In the genomic region with DNA sequence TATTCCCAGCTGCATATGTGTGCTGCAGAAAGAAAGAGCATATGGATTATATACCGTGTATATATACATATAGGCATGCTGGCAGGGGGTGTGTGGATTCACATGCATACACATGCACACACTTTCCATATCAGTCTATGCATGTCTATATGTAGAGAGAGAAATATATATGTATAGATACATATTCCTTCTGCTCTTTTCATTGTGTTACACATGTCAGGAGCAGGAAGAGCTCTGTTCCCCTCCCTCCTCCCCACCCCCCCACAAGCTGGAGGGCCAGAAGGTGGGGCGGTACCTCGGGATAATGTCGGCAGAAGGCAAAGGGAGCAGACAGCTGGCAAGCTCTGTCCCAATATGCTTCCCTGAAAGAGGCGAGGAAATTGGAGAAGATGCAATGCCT, we compare ENCODE assay signal across 11 mouse cellular contexts.
A peak's percentile ranks its signal among the peaks of the same experiment; 100 is the strongest.
DNase-seq lines count a peak whose midpoint lies in the region; ATAC-seq lines count a peak whose summit lies in the region.
"Had no signal": no experiment of that assay in that cellular context is flagged by ENCODE, and none has a peak within 500 bp of the region (broad histone marks: within the 10 kb centered on the region; RNA-seq: fewer than 3 reads in every experiment).

No protein-coding gene starts in this region.

- peak; percentile 15 for DNase-seq in hindbrain, embryonic 10.5 days (ENCODE audit: low spot score)
- peak; percentile 93 to 95 for DNase-seq in cerebellum, postnatal 25 days
- peak; percentile 84 for DNase-seq in layer of hippocampus, adult 9-11 months
- DNase-seq in retina, embryonic 14.5 days (ENCODE audit: low spot score) = peak; percentile 29
- DNase-seq in spleen, adult 18-20 months = no peak
- no peak for DNase-seq in lung, postnatal 36 days
- DNase-seq in natural killer cell, adult 2 months (ENCODE audit: low spot score in 2 of 2) = no peak

- 68% methylated on average over 5 of the region's 5 CpGs for WGBS in hindbrain, embryonic 10.5 days
- WGBS in hindbrain, embryonic 13.5 days = 39% methylated on average over 5 of the region's 5 CpGs

- no peak for ATAC-seq in hindbrain, embryonic 13.5 days (ENCODE audit: low FRiP score)
- ATAC-seq: activated CD4-positive, CD25-positive, alpha-beta regulatory T cell, adult 4 months had no signal

- H3K4me3 ChIP-seq in hindbrain, embryonic 10.5 days = no peak overlapping the region
- no peak overlapping the region for H3K4me3 ChIP-seq in hindbrain, embryonic 13.5 days
- H3K4me3 ChIP-seq: embryonic facial prominence, embryonic 15.5 days; limb, embryonic 12.5 days had no signal

- H3K4me2 ChIP-seq in hindbrain, embryonic 13.5 days = no peak overlapping the region
- H3K4me2 ChIP-seq: embryonic facial prominence, embryonic 15.5 days; limb, embryonic 12.5 days had no signal

- no peaks in the 10 kb centered on the region for H3K27me3 ChIP-seq in hindbrain, embryonic 10.5 days (ENCODE audit: insufficient read depth, poor library complexity, severe bottlenecking)
- H3K27me3 ChIP-seq in hindbrain, embryonic 13.5 days = no peaks in the 10 kb centered on the region
- H3K27me3 ChIP-seq: embryonic facial prominence, embryonic 15.5 days; limb, embryonic 12.5 days had no signal

- H3K36me3 ChIP-seq in hindbrain, embryonic 10.5 days = no peaks in the 10 kb centered on the region
- no peaks in the 10 kb centered on the region for H3K36me3 ChIP-seq in hindbrain, embryonic 13.5 days
- H3K36me3 ChIP-seq: embryonic facial prominence, embryonic 15.5 days; limb, embryonic 12.5 days had no signal

- H3K9ac ChIP-seq in hindbrain, embryonic 13.5 days = no peak overlapping the region
- H3K9ac ChIP-seq: embryonic facial prominence, embryonic 15.5 days; limb, embryonic 12.5 days had no signal

- H3K27ac ChIP-seq in hindbrain, embryonic 10.5 days = no peak overlapping the region
- H3K27ac ChIP-seq in hindbrain, embryonic 13.5 days = no peak overlapping the region
- H3K27ac ChIP-seq: embryonic facial prominence, embryonic 15.5 days; limb, embryonic 12.5 days had no signal

- H3K4me1 ChIP-seq in hindbrain, embryonic 10.5 days (replicated peaks) = peaks cover 17% of the 10 kb centered on the region
- H3K4me1 ChIP-seq in hindbrain, embryonic 13.5 days (replicated peaks) = no peaks in the 10 kb centered on the region; the same call in 1 of the 2 replicates
- H3K4me1 ChIP-seq: embryonic facial prominence, embryonic 15.5 days had no signal

- H3K9me3 ChIP-seq in hindbrain, embryonic 10.5 days = no peaks in the 10 kb centered on the region
- no peaks in the 10 kb centered on the region for H3K9me3 ChIP-seq in hindbrain, embryonic 13.5 days
- H3K9me3 ChIP-seq: embryonic facial prominence, embryonic 15.5 days; limb, embryonic 12.5 days had no signal

Comparison
In these comparisons a context has a peak if more than half of its experiments do, and no peak if none do; other contexts are left out.
1. DNase-seq: peak in hindbrain, embryonic 10.5 days (single experiment), cerebellum, postnatal 25 days (2 of 2), layer of hippocampus, adult 9-11 months (single experiment) and retina, embryonic 14.5 days (single experiment); none in spleen, adult 18-20 months (0 of 2), lung, postnatal 36 days (single experiment) and natural killer cell, adult 2 months (0 of 2).